In genomic region chr9:58114019-58114418, GRCm38 (mm10) we compare ENCODE assay signal across 12 mouse cellular contexts. TPM values are rescaled to one million over a fixed set of nuclear protein-coding genes. Genes with fewer than 3 reads are reported as not detected.
DNase-seq lines count a peak whose midpoint lies in the region; ATAC-seq lines count a peak whose summit lies in the region.
"Had no signal": no experiment of that assay in that cellular context is flagged by ENCODE, and none has a peak within 500 bp of the region (broad histone marks: within the 10 kb centered on the region; RNA-seq: fewer than 3 reads in every experiment).

No protein-coding gene starts in this region.

- no peak for DNase-seq in kidney, adult 8-10 months
- DNase-seq in hindbrain, embryonic 14.5 days (ENCODE audit: low spot score) = no peak
- no peak for DNase-seq in midbrain, embryonic 14.5 days
- DNase-seq in urinary bladder, postnatal 25 days (ENCODE audit: low spot score) = no peak
- DNase-seq in adrenal gland, postnatal 14 days = no peak
- DNase-seq in liver, embryonic 11.5 days (ENCODE audit: low spot score) = no peak
- DNase-seq: cerebellum, adult 9-11 months; kidney, adult 11 months; right cerebral cortex, postnatal 25 days had no signal

- peaks cover 56% of the 10 kb centered on the region for H3K4me1 ChIP-seq in kidney, embryonic 14.5 days (ENCODE audit: control insufficient read depth, insufficient read depth, low read length)
- peaks cover 40% of the 10 kb centered on the region for H3K4me1 ChIP-seq in embryonic facial prominence, embryonic 15.5 days
- peaks cover 60% of the 10 kb centered on the region for H3K4me1 ChIP-seq in hindbrain, embryonic 14.5 days (replicated peaks; ENCODE audit: control insufficient read depth, insufficient read depth, low read length)
- H3K4me1 ChIP-seq in midbrain, embryonic 14.5 days (ENCODE audit: control insufficient read depth, insufficient read depth, low read length) = peaks cover 58% of the 10 kb centered on the region
- H3K4me1 ChIP-seq in liver, embryonic 11.5 days (replicated peaks; ENCODE audit: control insufficient read depth, insufficient read depth, low read length) = peaks cover 16% of the 10 kb centered on the region

- no peaks in the 10 kb centered on the region for H3K9me3 ChIP-seq in kidney, embryonic 14.5 days (ENCODE audit: control insufficient read depth, low read length)
- no peaks in the 10 kb centered on the region for H3K9me3 ChIP-seq in embryonic facial prominence, embryonic 15.5 days (replicated peaks)
- no peaks in the 10 kb centered on the region for H3K9me3 ChIP-seq in hindbrain, embryonic 14.5 days (ENCODE audit: control insufficient read depth, low read length)
- no peaks in the 10 kb centered on the region for H3K9me3 ChIP-seq in midbrain, embryonic 14.5 days (ENCODE audit: control insufficient read depth, low read length)
- H3K9me3 ChIP-seq in liver, embryonic 11.5 days (ENCODE audit: control insufficient read depth, low read length) = no peaks in the 10 kb centered on the region

- H3K9ac ChIP-seq in kidney, embryonic 14.5 days (ENCODE audit: low read depth, low read length) = no peak overlapping the region
- no peak overlapping the region for H3K9ac ChIP-seq in embryonic facial prominence, embryonic 15.5 days
- H3K9ac ChIP-seq in hindbrain, embryonic 14.5 days = peak overlapping the region; percentile 37; the same call in 1 of the 2 replicates
- H3K9ac ChIP-seq in midbrain, embryonic 14.5 days (replicated peaks; ENCODE audit: low read length) = peak overlapping the region; percentile 6; the same call in 1 of the 2 replicates
- H3K9ac ChIP-seq in liver, embryonic 11.5 days (ENCODE audit: low read depth, low read length) = no peak overlapping the region

- H3K27me3 ChIP-seq in kidney, embryonic 14.5 days (ENCODE audit: control insufficient read depth, insufficient read depth, low read length) = no peaks in the 10 kb centered on the region; the same call in 1 of the 2 replicates
- H3K27me3 ChIP-seq in embryonic facial prominence, embryonic 15.5 days = peaks cover 15% of the 10 kb centered on the region
- peaks cover 5% of the 10 kb centered on the region; the same call in 1 of the 2 replicates for H3K27me3 ChIP-seq in hindbrain, embryonic 14.5 days (ENCODE audit: control insufficient read depth, insufficient read depth, low read length)
- no peaks in the 10 kb centered on the region for H3K27me3 ChIP-seq in midbrain, embryonic 14.5 days (ENCODE audit: control insufficient read depth, insufficient read depth, low read length)
- H3K27me3 ChIP-seq in liver, embryonic 11.5 days (replicated peaks; ENCODE audit: control insufficient read depth, insufficient read depth, low read length) = peaks cover 55% of the 10 kb centered on the region
- H3K27me3 ChIP-seq: CH12.LX had no signal

- 8% methylated on average over 9 of the region's 9 CpGs for WGBS in kidney, embryonic 14.5 days
- WGBS in embryonic facial prominence, embryonic 15.5 days = 10% methylated on average over 9 of the region's 9 CpGs
- 5% methylated on average over 9 of the region's 9 CpGs for WGBS in hindbrain, embryonic 14.5 days
- WGBS in midbrain, embryonic 14.5 days = 2% methylated on average over 9 of the region's 9 CpGs
- WGBS in liver, embryonic 11.5 days = 6% methylated on average over 9 of the region's 9 CpGs

- H3K4me3 ChIP-seq in kidney, embryonic 14.5 days (ENCODE audit: low read length) = no peak overlapping the region
- no peak overlapping the region for H3K4me3 ChIP-seq in embryonic facial prominence, embryonic 15.5 days (replicated peaks)
- no peak overlapping the region for H3K4me3 ChIP-seq in hindbrain, embryonic 14.5 days (replicated peaks; ENCODE audit: low read length)
- no peak overlapping the region for H3K4me3 ChIP-seq in midbrain, embryonic 14.5 days (replicated peaks; ENCODE audit: low read depth, low read length)
- no peak overlapping the region for H3K4me3 ChIP-seq in liver, embryonic 11.5 days (ENCODE audit: low read depth, low read length)

- H3K36me3 ChIP-seq in kidney, embryonic 14.5 days (ENCODE audit: control insufficient read depth, insufficient read depth, low read length) = no peaks in the 10 kb centered on the region
- H3K36me3 ChIP-seq in embryonic facial prominence, embryonic 15.5 days = no peaks in the 10 kb centered on the region
- no peaks in the 10 kb centered on the region for H3K36me3 ChIP-seq in hindbrain, embryonic 14.5 days (replicated peaks; ENCODE audit: control insufficient read depth, insufficient read depth)
- no peaks in the 10 kb centered on the region for H3K36me3 ChIP-seq in midbrain, embryonic 14.5 days (ENCODE audit: control insufficient read depth, insufficient read depth, low read length)
- no peaks in the 10 kb centered on the region for H3K36me3 ChIP-seq in liver, embryonic 11.5 days (ENCODE audit: control insufficient read depth, insufficient read depth, low read length)

- H3K4me2 ChIP-seq in kidney, embryonic 14.5 days (replicated peaks; ENCODE audit: low read depth, low read length) = peak overlapping the region; percentile 41
- peak overlapping the region; percentile 42; the same call in 1 of the 2 replicates for H3K4me2 ChIP-seq in embryonic facial prominence, embryonic 15.5 days (replicated peaks)
- H3K4me2 ChIP-seq in hindbrain, embryonic 14.5 days (replicated peaks) = peak overlapping the region; percentile 38
- H3K4me2 ChIP-seq in midbrain, embryonic 14.5 days (ENCODE audit: low read length) = peak overlapping the region; percentile 41
- H3K4me2 ChIP-seq in liver, embryonic 11.5 days = no peak overlapping the region; the same call in 1 of the 2 replicates

- peak overlapping the region; percentile 90; the same call in 1 of the 2 replicates for H3K27ac ChIP-seq in kidney, embryonic 14.5 days (ENCODE audit: low read depth, low read length)
- H3K27ac ChIP-seq in embryonic facial prominence, embryonic 15.5 days (replicated peaks) = no peak overlapping the region
- H3K27ac ChIP-seq in hindbrain, embryonic 14.5 days = peak overlapping the region; percentile 89
- peak overlapping the region; percentile 95 for H3K27ac ChIP-seq in midbrain, embryonic 14.5 days (replicated peaks; ENCODE audit: low read depth, low read length)
- no peak overlapping the region for H3K27ac ChIP-seq in liver, embryonic 11.5 days (ENCODE audit: low read depth, low read length)

- ATAC-seq in kidney, embryonic 14.5 days (ENCODE audit: low FRiP score, low TSS enrichment) = no peak
- ATAC-seq in embryonic facial prominence, embryonic 15.5 days (ENCODE audit: insufficient number of reproducible peaks, low FRiP score, low TSS enrichment, low read depth) = no peak
- no peak for ATAC-seq in hindbrain, embryonic 14.5 days (ENCODE audit: low FRiP score)
- ATAC-seq in midbrain, embryonic 14.5 days (ENCODE audit: low FRiP score, low TSS enrichment) = no peak
- ATAC-seq in liver, embryonic 11.5 days (replicated peaks; ENCODE audit: low FRiP score) = no peak

RNA-seq across cellular contexts. Expression of gene Ccdc33, which starts 4.6 kb away (rescaled TPM):
- 0.09 and 0.57 TPM in 2 replicates for polyA plus RNA-seq in kidney, embryonic 14.5 days (2014; fragmentation: Nextera tagmentation; extraction: Ambion mirVana)
- 1.3 and 1.6 TPM in 2 replicates for polyA plus RNA-seq in embryonic facial prominence, embryonic 15.5 days (2015; fragmentation: Nextera tagmentation; extraction: Ambion mirVana)
- 0.13 and 0.43 TPM in 2 replicates for polyA plus RNA-seq in hindbrain, embryonic 14.5 days (2014; fragmentation: Nextera tagmentation; extraction: Ambion mirVana)
- 0.09 and 0.54 TPM in 2 replicates for polyA plus RNA-seq in midbrain, embryonic 14.5 days (2014; fragmentation: Nextera tagmentation; extraction: Ambion mirVana)
- not detected in 2 replicates for total RNA-seq in adrenal gland, postnatal 14 days (2021)
- polyA plus RNA-seq in liver, embryonic 11.5 days (2014; fragmentation: Nextera tagmentation; extraction: Ambion mirVana) = not detected in 2 replicates

RNA-seq across cellular contexts. Expression of gene Stra6, which starts 50.4 kb away (rescaled TPM):
- 25.7 and 39.2 TPM in 2 replicates for polyA plus RNA-seq in kidney, embryonic 14.5 days (2014; fragmentation: Nextera tagmentation; extraction: Ambion mirVana)
- polyA plus RNA-seq in embryonic facial prominence, embryonic 15.5 days (2015; fragmentation: Nextera tagmentation; extraction: Ambion mirVana) = 8.7 and 13.9 TPM in 2 replicates
- 18.1 and 22.1 TPM in 2 replicates for polyA plus RNA-seq in hindbrain, embryonic 14.5 days (2014; fragmentation: Nextera tagmentation; extraction: Ambion mirVana)
- polyA plus RNA-seq in midbrain, embryonic 14.5 days (2014; fragmentation: Nextera tagmentation; extraction: Ambion mirVana) = 2.3 and 10.1 TPM in 2 replicates
- total RNA-seq in adrenal gland, postnatal 14 days (2021) = 0.96 and 1.3 TPM in 2 replicates
- 5.9 and 7.2 TPM in 2 replicates for polyA plus RNA-seq in liver, embryonic 11.5 days (2014; fragmentation: Nextera tagmentation; extraction: Ambion mirVana)

Comparison
In these comparisons a context has a peak if more than half of its experiments do, and no peak if none do; other contexts are left out.
1. H3K27ac ChIP-seq: peak in kidney, embryonic 14.5 days (single experiment), hindbrain, embryonic 14.5 days (single experiment) and midbrain, embryonic 14.5 days (single experiment); none in embryonic facial prominence, embryonic 15.5 days (single experiment) and liver, embryonic 11.5 days (single experiment).
2. H3K9ac ChIP-seq: peak in hindbrain, embryonic 14.5 days (single experiment) and midbrain, embryonic 14.5 days (single experiment); none in kidney, embryonic 14.5 days (single experiment), embryonic facial prominence, embryonic 15.5 days (single experiment) and liver, embryonic 11.5 days (single experiment).